ENCODE assay signal across 8 mouse cellular contexts in genomic region chr8:84042066-84042947, GRCm38 (mm10). TPM values are rescaled to one million over a fixed set of nuclear protein-coding genes. Genes with fewer than 3 reads are reported as not detected.
DNase-seq lines count a peak whose midpoint lies in the region; ATAC-seq and TF ChIP-seq lines count a peak whose summit lies in the region.

Gene Il27ra (minus strand): TSS chr8:84042589.

- WGBS in cerebellum, adult 2 months = 4% methylated on average over 40 of the region's 40 CpGs
- WGBS in hindbrain, embryonic 16.5 days = 3% methylated on average over 40 of the region's 40 CpGs
- 5% methylated on average over 35 of the region's 40 CpGs for WGBS in limb, embryonic 14.5 days
- 3% methylated on average over 40 of the region's 40 CpGs for WGBS in midbrain, embryonic 14.5 days

- peak; percentile 63 for ATAC-seq in hindbrain, embryonic 16.5 days
- ATAC-seq in limb, embryonic 14.5 days (ENCODE audit: low FRiP score, low read depth) = peak; percentile 59; the same call in 1 of the 2 replicates
- peak; percentile 50; the same call in 1 of the 2 replicates for ATAC-seq in midbrain, embryonic 14.5 days (ENCODE audit: low FRiP score, low TSS enrichment)

- H3K9ac ChIP-seq in hindbrain, embryonic 16.5 days (ENCODE audit: low read depth, low read length) = peak within 1 kb of the TSS; percentile 43
- H3K9ac ChIP-seq in limb, embryonic 14.5 days (ENCODE audit: low read depth, low read length, severe bottlenecking) = peak within 1 kb of the TSS; percentile 38
- peak within 1 kb of the TSS; percentile 29 for H3K9ac ChIP-seq in midbrain, embryonic 14.5 days (replicated peaks; ENCODE audit: low read length)

- H3K27me3 ChIP-seq in cerebellum, adult 2 months (ENCODE audit: control insufficient read depth, insufficient read depth, low read length) = no peaks in the 10 kb centered on the region
- peaks cover 45% of the 10 kb centered on the region for H3K27me3 ChIP-seq in hindbrain, embryonic 16.5 days (replicated peaks; ENCODE audit: control insufficient read depth, insufficient read depth, low read length)
- H3K27me3 ChIP-seq in limb, embryonic 14.5 days (ENCODE audit: control insufficient read depth, insufficient read depth, low read length) = peaks cover 48% of the 10 kb centered on the region
- H3K27me3 ChIP-seq in midbrain, embryonic 14.5 days (ENCODE audit: control insufficient read depth, insufficient read depth, low read length) = peaks cover 54% of the 10 kb centered on the region

- peak; percentile 25 to 46 for DNase-seq in cerebellum, adult 2 months
- DNase-seq in cerebellum, adult 8-10 months = no peak
- DNase-seq in cerebellum, postnatal 25 days = peak; percentile 49 to 64
- DNase-seq in gastrocnemius, postnatal 10 days = peak; percentile 75
- DNase-seq in limb, embryonic 14.5 days (ENCODE audit: low spot score) = peak; percentile 64
- peak; percentile 81 for DNase-seq in midbrain, embryonic 14.5 days
- DNase-seq in spleen, postnatal 10 days (ENCODE audit: low spot score in 2 of 2) = peak; percentile 44 to 68

- TF ChIP-seq CTCF in cerebellum, adult 2 months (IDR thresholded peaks at IDR 0.05; ENCODE audit: borderline replicate concordance, insufficient read depth, low read depth, low read length) = peak; percentile 69; the same call in 1 of the 2 replicates

- no peaks in the 10 kb centered on the region for H3K4me1 ChIP-seq in cerebellum, adult 2 months (ENCODE audit: control insufficient read depth, insufficient read depth, low read length)
- peaks cover 12% of the 10 kb centered on the region for H3K4me1 ChIP-seq in hindbrain, embryonic 16.5 days (ENCODE audit: control insufficient read depth, insufficient read depth, low read depth, low read length)
- H3K4me1 ChIP-seq in limb, embryonic 14.5 days (ENCODE audit: control insufficient read depth, insufficient read depth, low read length) = peaks cover 8% of the 10 kb centered on the region; the same call in 1 of the 2 replicates
- no peaks in the 10 kb centered on the region for H3K4me1 ChIP-seq in midbrain, embryonic 14.5 days (ENCODE audit: control insufficient read depth, insufficient read depth, low read length)

- no peaks in the 10 kb centered on the region for H3K36me3 ChIP-seq in hindbrain, embryonic 16.5 days (ENCODE audit: control insufficient read depth, insufficient read depth, low read length)
- H3K36me3 ChIP-seq in limb, embryonic 14.5 days (ENCODE audit: control insufficient read depth, insufficient read depth, low read length) = no peaks in the 10 kb centered on the region
- no peaks in the 10 kb centered on the region for H3K36me3 ChIP-seq in midbrain, embryonic 14.5 days (ENCODE audit: control insufficient read depth, insufficient read depth, low read length)

- peak within 1 kb of the TSS; percentile 72 for H3K4me2 ChIP-seq in hindbrain, embryonic 16.5 days (ENCODE audit: low read length)
- peak within 1 kb of the TSS; percentile 54 for H3K4me2 ChIP-seq in limb, embryonic 14.5 days (replicated peaks; ENCODE audit: low read depth, low read length, severe bottlenecking)
- peak within 1 kb of the TSS; percentile 52 for H3K4me2 ChIP-seq in midbrain, embryonic 14.5 days (ENCODE audit: low read length)

- H3K9me3 ChIP-seq in hindbrain, embryonic 16.5 days (ENCODE audit: control insufficient read depth, low read length) = no peaks in the 10 kb centered on the region
- no peaks in the 10 kb centered on the region for H3K9me3 ChIP-seq in limb, embryonic 14.5 days (ENCODE audit: control insufficient read depth, low read length)
- no peaks in the 10 kb centered on the region for H3K9me3 ChIP-seq in midbrain, embryonic 14.5 days (ENCODE audit: control insufficient read depth, low read length)

- TF ChIP-seq POLR2A in cerebellum, adult 2 months (IDR thresholded peaks at IDR 0.05; ENCODE audit: borderline replicate concordance, insufficient read depth, low read length) = no peak
- TF ChIP-seq POLR2A in limb, embryonic 14.5 days (IDR thresholded peaks at IDR 0.05; ENCODE audit: borderline replicate concordance, extremely low read depth, insufficient read depth, insufficient read length) = no peak

- peak within 1 kb of the TSS; percentile 26 for H3K4me3 ChIP-seq in cerebellum, adult 2 months (replicated peaks; ENCODE audit: insufficient read depth, low read depth, low read length)
- H3K4me3 ChIP-seq in hindbrain, embryonic 16.5 days (ENCODE audit: low read length) = peak within 1 kb of the TSS; percentile 36
- peak within 1 kb of the TSS; percentile 32 for H3K4me3 ChIP-seq in limb, embryonic 14.5 days (replicated peaks; ENCODE audit: low read length)
- H3K4me3 ChIP-seq in midbrain, embryonic 14.5 days (replicated peaks; ENCODE audit: low read depth, low read length) = peak within 1 kb of the TSS; percentile 21

- no peak within 1 kb of the TSS for H3K27ac ChIP-seq in cerebellum, adult 2 months (ENCODE audit: insufficient read depth, low read length)
- no peak within 1 kb of the TSS for H3K27ac ChIP-seq in hindbrain, embryonic 16.5 days (ENCODE audit: low read depth, low read length)
- H3K27ac ChIP-seq in limb, embryonic 14.5 days (replicated peaks; ENCODE audit: low read depth, low read length) = no peak within 1 kb of the TSS
- H3K27ac ChIP-seq in midbrain, embryonic 14.5 days (replicated peaks; ENCODE audit: low read depth, low read length) = no peak within 1 kb of the TSS

RNA-seq across cellular contexts. Expression of gene Il27ra, which starts in this region (rescaled TPM):
- 0.17 and 0.21 TPM in 2 replicates for polyA plus RNA-seq in cerebellum, adult 2 months (2012; rRNA removed)
- under 1 TPM; 0.84 to 0.87 TPM for total RNA-seq in gastrocnemius, postnatal 10 days (2021)
- 0.55 and 0.71 TPM in 2 replicates for polyA plus RNA-seq in hindbrain, embryonic 16.5 days (2015; fragmentation: Nextera tagmentation; extraction: Ambion mirVana)
- polyA plus RNA-seq in limb, embryonic 14.5 days (2012; rRNA removed) = 2.1 and 2.3 TPM in 2 replicates
- 0.78 and 0.79 TPM in 2 replicates for polyA plus RNA-seq in limb, embryonic 14.5 days (2014; fragmentation: Nextera tagmentation; extraction: Ambion mirVana)
- 0.16 and 0.33 TPM in 2 replicates for polyA plus RNA-seq in midbrain, embryonic 14.5 days (2014; fragmentation: Nextera tagmentation; extraction: Ambion mirVana)

Comparison
In these comparisons a context has a peak if more than half of its experiments do, and no peak if none do; other contexts are left out.
1. Peak in DNase-seq and H3K4me3 ChIP-seq in cerebellum, adult 2 months; RNA of the gene not detected or under 1 TPM.
2. Peak in DNase-seq in gastrocnemius, postnatal 10 days; RNA of the gene not detected or under 1 TPM.
3. Peak in ATAC-seq, H3K4me3 ChIP-seq, H3K9ac ChIP-seq and H3K4me2 ChIP-seq in hindbrain, embryonic 16.5 days; RNA of the gene not detected or under 1 TPM.
4. Peak in DNase-seq, ATAC-seq, H3K4me3 ChIP-seq, H3K9ac ChIP-seq and H3K4me2 ChIP-seq in midbrain, embryonic 14.5 days; RNA of the gene not detected or under 1 TPM.